Mouse (Mus musculus) E14TG2a.4 (cell line): Measurements from ENCODE around the gene Gm4302.
"Not testable (repeated sequence)": the region's sequence is repeated elsewhere in the genome, so short reads cannot be mapped to it uniquely, and the experiment has no call there.

ENCODE experiments used
- CTCF ChIP-seq: conservative IDR thresholded peaks from 2 replicates; pipeline ENCODE4 v1.5.1; 2014; ENCODE audit warnings: low read length
- NANOG ChIP-seq: IDR thresholded peaks from 2 replicates; pipeline ENCODE4 v1.6.1; 2014; ENCODE audit warnings: borderline replicate concordance, low read length, mixed read lengths

GRCm38 (mm10) chr10:100382460-100382859 lies 41.8 kb downstream of the Gm4302 start, which contains the start of gene Gm4312:
- not testable (repeated sequence) for TF ChIP-seq CTCF, NANOG
